Mouse (Mus musculus): ENCODE results near the gene Prom2. TPM values are rescaled to one million over a fixed set of nuclear protein-coding genes. Genes with fewer than 3 reads are reported as not detected.

The Prom2 gene
- polyA plus RNA-seq, 1 experiment from 2014 or later, result 0.21 TPM

- peak overlapping the region; percentile 70 for H3K4me3 ChIP-seq (ENCODE audit: low read length)
- peak overlapping the region; percentile 81 for H3K4me2 ChIP-seq (ENCODE audit: low read depth, low read length)
- H3K4me1 ChIP-seq (ENCODE audit: control insufficient read depth, insufficient read depth, low read length), result peaks cover 27% of the 10 kb centered on the region
- H3K27me3 ChIP-seq (ENCODE audit: control insufficient read depth, insufficient read depth, low read length), result peaks cover 64% of the 10 kb centered on the region
- no peaks in the 10 kb centered on the region for H3K36me3 ChIP-seq (ENCODE audit: control insufficient read depth, insufficient read depth)
- no peak overlapping the region for H3K27ac ChIP-seq (ENCODE audit: low read length)
- 3% methylated on average over 21 of the region's 21 CpGs for WGBS
- H3K9me3 ChIP-seq (replicated peaks; ENCODE audit: control insufficient read depth, low read length), result no peaks in the 10 kb centered on the region
- H3K9ac ChIP-seq (ENCODE audit: low read length), result no peak overlapping the region
- no peak; the same call in 1 of the 2 replicates for ATAC-seq (replicated peaks; ENCODE audit: extremely low read depth, insufficient read depth, low FRiP score)
Observed at GRCm38 (mm10) chr2:127483001-127483400, 58.3 kb downstream of the Prom2 start.

- no peak overlapping the region for H3K27ac ChIP-seq (ENCODE audit: low read length)
- ATAC-seq (replicated peaks; ENCODE audit: extremely low read depth, insufficient read depth, low FRiP score), result peak; percentile 79
- peak overlapping the region; percentile 60; the same call in 1 of the 2 replicates for H3K9ac ChIP-seq (ENCODE audit: low read length)
- H3K36me3 ChIP-seq (ENCODE audit: control insufficient read depth, insufficient read depth), result no peaks in the 10 kb centered on the region
- H3K27me3 ChIP-seq (ENCODE audit: control insufficient read depth, insufficient read depth, low read length), result peaks cover 64% of the 10 kb centered on the region
- WGBS, result 0% methylated on average over 21 of the region's 21 CpGs
- peak overlapping the region; percentile 81 for H3K4me2 ChIP-seq (ENCODE audit: low read depth, low read length)
- peak overlapping the region; percentile 70 for H3K4me3 ChIP-seq (ENCODE audit: low read length)
- no peaks in the 10 kb centered on the region for H3K9me3 ChIP-seq (replicated peaks; ENCODE audit: control insufficient read depth, low read length)
- H3K4me1 ChIP-seq (ENCODE audit: control insufficient read depth, insufficient read depth, low read length), result peaks cover 27% of the 10 kb centered on the region
Observed at GRCm38 (mm10) chr2:127482533-127482911, 58.7 kb downstream of the Prom2 start.

- H3K36me3 ChIP-seq (ENCODE audit: control insufficient read depth, insufficient read depth), result no peaks in the 10 kb centered on the region
- H3K4me3 ChIP-seq (ENCODE audit: low read length), result peak overlapping the region; percentile 70
- no peak overlapping the region for H3K27ac ChIP-seq (ENCODE audit: low read length)
- no peaks in the 10 kb centered on the region for H3K9me3 ChIP-seq (replicated peaks; ENCODE audit: control insufficient read depth, low read length)
- H3K4me2 ChIP-seq (ENCODE audit: low read depth, low read length), result peak overlapping the region; percentile 81
- under 1% methylated on average over 57 of the region's 59 CpGs for WGBS
- no peak for ATAC-seq (replicated peaks; ENCODE audit: extremely low read depth, insufficient read depth, low FRiP score)
- H3K27me3 ChIP-seq (ENCODE audit: control insufficient read depth, insufficient read depth, low read length), result peaks cover 64% of the 10 kb centered on the region
- peaks cover 27% of the 10 kb centered on the region for H3K4me1 ChIP-seq (ENCODE audit: control insufficient read depth, insufficient read depth, low read length)
- peak overlapping the region; percentile 60 for H3K9ac ChIP-seq (ENCODE audit: low read length)
Observed at GRCm38 (mm10) chr2:127481841-127482532, 59.3 kb downstream of the Prom2 start.

- Histone ChIP-seq H3K27ac (ENCODE audit: low read length) (no peak overlapping the region), H3K36me3 (ENCODE audit: control insufficient read depth, insufficient read depth) (no peaks in the 10 kb centered on the region), H3K9ac (ENCODE audit: low read length) (no peak overlapping the region), H3K4me1 (ENCODE audit: control insufficient read depth, insufficient read depth, low read length) (peaks cover 23% of the 10 kb centered on the region), H3K27me3 (ENCODE audit: control insufficient read depth, insufficient read depth, low read length) (peaks cover 55% of the 10 kb centered on the region), H3K9me3 (replicated peaks; ENCODE audit: control insufficient read depth, low read length) (no peaks in the 10 kb centered on the region), H3K4me2 (ENCODE audit: low read depth, low read length) (no peak overlapping the region), H3K4me3 (ENCODE audit: low read length) (no peak overlapping the region)
- no peak for ATAC-seq (replicated peaks; ENCODE audit: extremely low read depth, insufficient read depth, low FRiP score)
- 67% methylated on average over 10 of the region's 10 CpGs for WGBS
Observed at GRCm38 (mm10) chr2:127479763-127480162, 61.5 kb downstream of the Prom2 start.

- peaks cover 18% of the 10 kb centered on the region for H3K4me1 ChIP-seq (ENCODE audit: control insufficient read depth, insufficient read depth, low read length)
- ATAC-seq (replicated peaks; ENCODE audit: extremely low read depth, insufficient read depth, low FRiP score), result no peak
- no peaks in the 10 kb centered on the region for H3K9me3 ChIP-seq (replicated peaks; ENCODE audit: control insufficient read depth, low read length)
- H3K36me3 ChIP-seq (ENCODE audit: control insufficient read depth, insufficient read depth), result no peaks in the 10 kb centered on the region
- WGBS, result 53% methylated on average over 4 of the region's 4 CpGs
- no peak overlapping the region for H3K4me2 ChIP-seq (ENCODE audit: low read depth, low read length)
- no peak overlapping the region for H3K27ac ChIP-seq (ENCODE audit: low read length)
- H3K9ac ChIP-seq (ENCODE audit: low read length), result no peak overlapping the region
- no peak overlapping the region for H3K4me3 ChIP-seq (ENCODE audit: low read length)
- H3K27me3 ChIP-seq (ENCODE audit: control insufficient read depth, insufficient read depth, low read length), result peaks cover 54% of the 10 kb centered on the region
Observed at GRCm38 (mm10) chr2:127479210-127479609, 62.1 kb downstream of the Prom2 start.

Other genes starting within 250 kb of the Prom2 start
- gene Dusp2, start 205.3 kb downstream of the Prom2 start, polyA plus RNA-seq (2015; fragmentation: Nextera tagmentation; extraction: Ambion mirVana), result 10.4 and 18.1 TPM in 2 replicates
- gene Astl, start 202.8 kb downstream of the Prom2 start, polyA plus RNA-seq (2015; fragmentation: Nextera tagmentation; extraction: Ambion mirVana), result not detected in 2 replicates
- gene Adra2b, start 178.3 kb downstream of the Prom2 start, polyA plus RNA-seq (2015; fragmentation: Nextera tagmentation; extraction: Ambion mirVana), result 1.3 and 1.4 TPM in 2 replicates
- gene Gpat2, start 116.3 kb downstream of the Prom2 start, polyA plus RNA-seq (2015; fragmentation: Nextera tagmentation; extraction: Ambion mirVana), result 0.35 and 0.44 TPM in 2 replicates
- gene Fahd2a, start 96.9 kb downstream of the Prom2 start, polyA plus RNA-seq (2015; fragmentation: Nextera tagmentation; extraction: Ambion mirVana), result 27.8 and 31.8 TPM in 2 replicates
- 1.3 and 2.0 TPM in 2 replicates for gene Kcnip3, start 19.4 kb downstream of the Prom2 start, polyA plus RNA-seq (2015; fragmentation: Nextera tagmentation; extraction: Ambion mirVana)
- gene Zfp661, start 45.6 kb upstream of the Prom2 start, polyA plus RNA-seq (2015; fragmentation: Nextera tagmentation; extraction: Ambion mirVana), result 2.1 and 2.5 TPM in 2 replicates
- 133 and 143 TPM in 2 replicates for gene Mrps5, start 45.8 kb upstream of the Prom2 start, polyA plus RNA-seq (2015; fragmentation: Nextera tagmentation; extraction: Ambion mirVana)
- 4.1 and 4.8 TPM in 2 replicates for gene Mal, start 115.2 kb upstream of the Prom2 start, polyA plus RNA-seq (2015; fragmentation: Nextera tagmentation; extraction: Ambion mirVana)
- 9.5 and 9.9 TPM in 2 replicates for gene Mall, start 188.5 kb upstream of the Prom2 start, polyA plus RNA-seq (2015; fragmentation: Nextera tagmentation; extraction: Ambion mirVana)
- gene Nphp1, start 247.4 kb upstream of the Prom2 start, polyA plus RNA-seq (2015; fragmentation: Nextera tagmentation; extraction: Ambion mirVana), result 19.1 and 23.7 TPM in 2 replicates